Comparison of ENCODE assay signal across 1 mouse cellular context in the genomic region with DNA sequence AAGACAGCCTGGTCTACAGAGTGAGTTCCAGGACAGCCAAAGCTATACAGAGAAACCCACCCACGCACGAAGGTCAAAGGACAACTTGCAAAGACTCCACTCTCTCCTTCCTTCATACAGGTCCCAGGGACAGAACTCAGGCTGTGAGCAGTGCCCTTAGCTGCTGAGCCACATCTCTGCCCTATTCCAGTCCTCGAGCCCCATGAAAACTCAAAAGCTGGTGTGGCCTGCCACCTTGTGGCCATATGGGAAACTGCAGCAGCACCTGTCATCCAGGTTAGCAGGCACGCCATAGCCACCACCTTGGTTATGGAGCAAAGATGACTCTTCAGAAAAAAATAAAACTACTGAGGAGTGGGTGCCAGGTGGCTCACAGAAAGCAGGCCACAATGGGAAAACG.
TF ChIP-seq lines count a peak whose summit lies in the region.

No protein-coding gene starts in this region.

TF ChIP-seq in MEL, 35 proteins besides CTCF, POLR2A, EP300 and RAD21 (continued from another document):
- TF ChIP-seq HCFC1 (IDR thresholded peaks at IDR 0.05; ENCODE audit: low read depth, low read length) (no peak), SIN3A (IDR thresholded peaks at IDR 0.05; ENCODE audit: low read length) (peak; percentile 61; the same call in 1 of the 2 replicates), UBTF (IDR thresholded peaks at IDR 0.05; ENCODE audit: borderline replicate concordance, insufficient read depth, low read depth, low read length) (no peak), NELFE (IDR thresholded peaks at IDR 0.05; ENCODE audit: low read depth, low read length) (no peak), POLR2AphosphoS2 (IDR thresholded peaks at IDR 0.05; ENCODE audit: low read length) (no peak), SMC3 (IDR thresholded peaks at IDR 0.05; ENCODE audit: low read depth, low read length) (peak; percentile 95)
